ENCODE assay signal across 31 mouse cellular contexts in genomic region chr2:159448976-159449375, GRCm38 (mm10).
"Had no signal": no experiment of that assay in that cellular context is flagged by ENCODE, and none has a peak within 500 bp of the region (broad histone marks: within the 10 kb centered on the region; RNA-seq: fewer than 3 reads in every experiment).

No protein-coding gene starts in this region.

- H3K4me3 ChIP-seq: limb, embryonic 10.5 days; limb, embryonic 12.5 days; limb, embryonic 13.5 days; limb, embryonic 15.5 days; liver, embryonic 12.5 days; liver, embryonic 13.5 days; liver, embryonic 15.5 days; lung, embryonic 15.5 days; megakaryocyte, embryonic 14.5 days; midbrain, embryonic 10.5 days; midbrain, embryonic 12.5 days; midbrain, embryonic 13.5 days; midbrain, embryonic 15.5 days; myocyte had no signal

- H3K27me3 ChIP-seq: liver, embryonic 12.5 days; liver, embryonic 13.5 days; liver, embryonic 15.5 days; lung, embryonic 15.5 days; megakaryocyte, embryonic 14.5 days; midbrain, embryonic 12.5 days; midbrain, embryonic 13.5 days; midbrain, embryonic 15.5 days had no signal

- H3K4me2 ChIP-seq: limb, embryonic 12.5 days; limb, embryonic 13.5 days; limb, embryonic 15.5 days; liver, embryonic 11.5 days; liver, embryonic 12.5 days; liver, embryonic 13.5 days; liver, embryonic 15.5 days; lung, embryonic 14.5 days; lung, embryonic 15.5 days; midbrain, embryonic 11.5 days; midbrain, embryonic 12.5 days; midbrain, embryonic 13.5 days; midbrain, embryonic 15.5 days had no signal

- DNase-seq: left cerebral cortex, postnatal 4 days; liver; liver, embryonic 13.5 days; liver, postnatal 0 days; lung, adult 18-20 months; lung, adult 2 months; lung, embryonic 14.5 days; lung, postnatal 10 days; lung, postnatal 14 days; lung, postnatal 36 days; lung, postnatal 4 days; midbrain, embryonic 14.5 days had no signal

- H3K9ac ChIP-seq: limb, embryonic 12.5 days; limb, embryonic 13.5 days; limb, embryonic 15.5 days; liver, embryonic 12.5 days; liver, embryonic 13.5 days; liver, embryonic 14.5 days; liver, embryonic 15.5 days; liver, postnatal 0 days; lung, embryonic 14.5 days; lung, embryonic 15.5 days; midbrain, embryonic 12.5 days; midbrain, embryonic 13.5 days; midbrain, embryonic 15.5 days had no signal

- H3K36me3 ChIP-seq: limb, embryonic 10.5 days; limb, embryonic 12.5 days; limb, embryonic 13.5 days; limb, embryonic 15.5 days; liver, embryonic 12.5 days; liver, embryonic 13.5 days; liver, embryonic 15.5 days; lung, embryonic 15.5 days; midbrain, embryonic 10.5 days; midbrain, embryonic 12.5 days; midbrain, embryonic 13.5 days; midbrain, embryonic 15.5 days had no signal

- H3K27ac ChIP-seq: limb, embryonic 12.5 days; limb, embryonic 13.5 days; limb, embryonic 15.5 days; liver, embryonic 12.5 days; liver, embryonic 13.5 days; liver, embryonic 14.5 days; liver, embryonic 15.5 days; lung, embryonic 15.5 days; macrophage; midbrain, embryonic 10.5 days; midbrain, embryonic 12.5 days; midbrain, embryonic 13.5 days; midbrain, embryonic 15.5 days had no signal

- ATAC-seq: liver, embryonic 12.5 days; liver, postnatal 0 days; lung, postnatal 0 days; midbrain, embryonic 13.5 days; midbrain, embryonic 15.5 days; midbrain, embryonic 16.5 days had no signal

- H3K4me1 ChIP-seq: limb, embryonic 15.5 days; liver, embryonic 12.5 days; liver, embryonic 13.5 days; liver, embryonic 15.5 days; megakaryocyte, embryonic 14.5 days; midbrain, embryonic 10.5 days; midbrain, embryonic 12.5 days; midbrain, embryonic 15.5 days had no signal

- H3K9me3 ChIP-seq: limb, embryonic 10.5 days; limb, embryonic 12.5 days; limb, embryonic 13.5 days; limb, embryonic 15.5 days; liver, embryonic 12.5 days; liver, embryonic 13.5 days; lung, embryonic 15.5 days; midbrain, embryonic 10.5 days; midbrain, embryonic 12.5 days; midbrain, embryonic 13.5 days; midbrain, embryonic 15.5 days had no signal
